Mouse (Mus musculus) 3T3-L1 (cell line): ENCODE measurements around the gene Nol4l.
"Not testable (repeated sequence)": the region's sequence is repeated elsewhere in the genome, so short reads cannot be mapped to it uniquely, and the experiment has no call there.

Source experiments
- DNase-seq: peaks from one replicate; pipeline ENCODE4 v3.0.0-alpha.2; 2015; ENCODE audit warnings: low read depth, low spot score

Nol4l gene

DNA sequence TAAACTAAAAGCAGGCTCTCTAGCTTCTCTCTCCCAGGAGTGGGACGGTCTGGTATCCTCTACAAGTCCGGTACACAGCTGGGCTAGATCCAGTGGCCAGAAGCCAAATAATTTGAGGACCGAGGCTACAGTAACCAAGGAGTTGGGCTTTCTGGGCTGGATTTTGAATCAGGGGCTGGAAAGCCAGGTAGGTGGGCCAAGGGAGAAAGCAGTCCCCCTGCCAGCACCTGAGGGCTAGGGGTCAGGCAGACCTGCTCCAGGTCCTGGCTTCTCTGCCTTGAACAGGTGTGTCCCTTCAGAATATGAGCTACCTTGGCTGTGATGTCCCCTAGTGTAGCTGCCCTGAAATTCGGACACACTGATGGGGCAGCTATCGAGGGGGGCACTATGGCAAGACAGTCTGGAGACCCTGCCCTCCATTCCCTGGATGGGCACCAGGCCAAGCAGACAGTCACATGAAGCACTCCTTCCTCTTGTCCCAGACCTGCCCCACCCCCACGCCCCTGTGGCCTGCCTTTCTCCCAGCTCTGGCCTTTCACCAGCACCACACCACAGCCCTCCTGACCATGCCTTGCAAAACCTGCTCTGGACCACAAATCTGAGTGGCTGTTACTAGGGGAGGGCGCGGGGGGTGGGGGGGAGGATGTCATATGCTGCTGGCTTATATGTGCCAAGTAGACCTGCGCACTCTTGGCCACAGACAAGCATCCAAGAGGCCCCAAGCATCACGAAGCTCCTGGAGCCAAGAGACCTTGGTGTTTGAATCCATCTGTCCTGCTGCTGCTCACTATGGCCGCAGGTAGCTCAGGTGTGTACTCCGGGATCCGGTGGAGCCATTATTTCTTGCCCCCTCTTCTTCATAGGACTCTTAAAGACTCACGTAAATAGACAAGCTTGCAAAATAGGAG, 17.1 kb downstream of the Nol4l start:
- DNase-seq, result no peak

DNA sequence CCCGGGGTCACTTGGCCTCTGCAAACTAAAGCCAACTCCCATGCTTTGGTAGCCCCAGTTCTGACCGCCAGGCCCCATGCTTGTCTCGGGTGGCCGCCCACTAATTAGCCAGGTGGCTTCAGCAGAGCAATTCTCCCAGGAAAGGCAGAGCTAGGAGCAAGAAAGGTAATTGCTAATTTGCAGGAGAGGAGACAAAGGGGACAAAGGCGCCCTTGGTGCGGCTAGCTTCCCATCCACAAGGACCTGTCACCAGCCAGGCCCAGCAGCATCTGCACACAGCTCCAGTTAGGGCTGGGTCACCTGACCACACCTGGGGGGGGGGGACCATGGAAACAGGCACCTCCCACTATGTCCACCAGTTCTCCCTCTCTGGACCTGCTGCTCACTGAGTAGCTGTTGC, 18.2 kb downstream of the Nol4l start:
- no peak for DNase-seq

DNA sequence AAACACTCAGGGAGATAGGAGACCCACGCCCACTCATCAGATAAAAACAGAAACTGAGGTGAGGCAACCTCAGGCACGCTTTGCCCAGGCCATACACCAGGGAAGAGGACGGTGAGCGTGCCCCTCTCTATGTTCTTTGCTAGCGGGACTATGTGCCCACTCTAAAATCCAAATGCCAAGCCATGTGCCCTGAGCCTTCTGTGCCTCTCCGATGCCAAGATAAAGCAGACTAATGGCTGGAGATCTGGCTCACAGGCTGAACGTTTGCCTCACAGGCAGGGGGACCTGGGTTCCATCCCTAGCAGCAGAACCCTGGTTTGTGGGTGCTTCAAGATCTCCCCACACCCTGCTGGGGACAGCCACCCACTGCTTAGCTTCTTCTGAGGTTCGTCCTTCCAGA, 19.6 kb downstream of the Nol4l start:
- no peak for DNase-seq

DNA sequence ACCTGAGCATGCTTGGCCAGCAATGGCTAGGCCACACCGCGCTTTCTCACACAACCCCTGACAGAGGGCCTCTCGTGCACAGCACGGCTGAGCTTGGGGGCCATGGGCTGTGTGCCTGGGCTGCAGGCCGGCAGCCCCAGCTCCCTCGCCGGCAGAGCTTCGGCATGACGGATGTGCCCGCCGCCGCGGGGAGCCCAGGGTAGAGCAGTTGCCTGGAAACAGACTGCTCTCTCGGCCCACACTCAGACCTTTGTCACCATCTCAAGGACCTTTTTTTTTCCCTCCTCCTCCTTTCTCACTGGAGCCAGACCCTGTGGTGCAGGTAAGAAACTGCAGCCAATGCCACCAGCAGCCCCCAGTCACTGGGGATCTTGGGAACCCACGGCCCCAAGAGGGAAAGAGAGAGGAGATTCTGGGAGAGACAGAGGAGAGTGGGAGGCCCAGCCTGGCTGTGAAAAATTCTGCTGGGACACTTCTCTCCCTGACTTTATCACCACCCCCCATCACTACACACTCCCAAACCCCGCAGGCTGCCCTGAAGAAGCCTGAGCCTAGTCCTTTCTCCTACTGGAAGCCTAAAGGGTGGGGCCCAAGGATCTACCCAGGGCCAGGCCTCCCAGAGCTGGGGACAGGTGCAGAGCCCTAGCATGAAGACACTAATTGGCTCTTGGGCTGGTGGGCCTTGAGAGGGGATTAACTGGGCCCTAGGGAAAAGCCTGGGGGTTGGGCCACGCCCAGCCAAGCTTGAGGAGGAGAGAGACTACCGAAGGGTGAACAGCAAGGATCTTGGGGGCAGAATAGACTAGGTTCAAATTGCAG, 20.4 kb downstream of the Nol4l start:
- no peak for DNase-seq

DNA sequence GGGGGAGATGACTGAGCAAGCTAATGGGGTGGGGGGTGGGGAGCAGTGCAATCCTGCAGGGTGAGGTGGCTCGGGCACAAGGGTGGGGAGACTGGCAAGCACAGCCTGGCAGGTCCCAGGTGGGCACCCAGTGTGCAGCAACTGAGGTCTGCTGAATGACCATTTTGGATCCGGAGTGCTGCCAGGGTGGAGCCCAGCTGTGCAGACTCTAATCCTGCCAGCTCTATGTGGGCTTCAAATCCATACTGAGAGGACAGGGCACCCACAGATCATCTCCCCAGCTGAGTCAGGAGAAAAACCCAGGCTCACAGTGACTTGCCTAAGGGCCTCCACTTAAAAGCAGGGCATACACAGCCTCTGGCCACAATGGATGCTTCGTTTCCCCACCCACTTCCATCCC, 21.4 kb downstream of the Nol4l start:
- no peak for DNase-seq

DNA sequence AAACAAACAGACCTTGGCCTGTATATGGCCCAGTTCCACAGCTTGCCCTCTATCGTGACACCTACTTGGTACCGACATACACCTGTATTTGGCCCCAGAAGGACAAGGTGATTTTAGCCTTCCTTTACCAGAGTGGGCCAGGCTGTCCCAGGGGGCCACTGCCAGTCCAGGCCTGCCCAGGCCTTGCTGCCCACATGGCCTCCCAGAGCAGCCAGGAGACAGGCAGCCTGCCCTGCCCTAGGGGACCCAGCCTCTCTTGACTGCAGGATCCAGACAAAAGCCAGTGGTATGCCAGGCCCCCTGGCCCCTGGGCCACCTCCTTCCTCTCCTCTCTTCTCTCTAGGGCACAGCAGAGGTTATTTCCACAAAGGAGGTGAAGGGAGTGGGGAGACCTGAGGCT, 21.8 kb downstream of the Nol4l start:
- no peak for DNase-seq

DNA sequence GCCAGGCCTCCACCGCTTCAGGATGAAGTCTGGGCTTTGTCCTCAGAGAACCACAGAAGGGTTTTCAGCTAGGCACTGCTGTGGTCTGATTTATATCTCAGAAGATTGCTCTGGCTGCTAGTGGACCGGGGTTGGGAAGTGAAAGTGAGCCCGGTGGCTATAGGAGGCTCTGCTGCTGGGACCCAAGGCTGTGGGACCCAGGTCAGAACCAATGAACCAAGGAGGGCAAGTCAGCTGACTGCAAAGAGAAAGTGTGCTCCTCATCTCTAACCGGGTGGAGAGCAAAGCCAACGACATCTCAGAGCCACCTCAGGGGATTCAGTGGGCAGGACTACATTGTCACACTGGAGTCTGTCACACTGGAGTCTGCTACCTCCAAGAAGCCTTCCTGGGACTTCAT, 23.4 kb downstream of the Nol4l start:
- DNase-seq, result no peak

DNA sequence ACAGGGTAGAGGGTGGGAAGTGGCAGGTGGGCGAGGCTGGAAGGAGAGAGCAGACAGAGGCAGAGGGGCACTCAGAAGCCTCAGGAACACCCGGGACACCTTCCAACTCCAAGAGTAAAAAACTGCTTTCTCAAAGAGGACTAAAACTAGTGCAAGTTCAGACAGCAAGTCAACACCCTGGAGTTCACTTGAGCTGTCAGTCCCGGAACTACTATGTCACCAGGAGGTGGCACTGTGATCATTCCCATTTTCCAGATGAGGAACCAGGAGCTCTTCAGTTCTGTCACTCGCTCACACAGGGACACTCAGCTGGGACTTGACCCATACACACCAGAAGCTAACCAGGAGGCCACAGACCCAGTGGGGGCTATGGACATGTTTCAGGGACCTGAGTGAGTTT, 30.6 kb downstream of the Nol4l start:
- peak; percentile 80 for DNase-seq

DNA sequence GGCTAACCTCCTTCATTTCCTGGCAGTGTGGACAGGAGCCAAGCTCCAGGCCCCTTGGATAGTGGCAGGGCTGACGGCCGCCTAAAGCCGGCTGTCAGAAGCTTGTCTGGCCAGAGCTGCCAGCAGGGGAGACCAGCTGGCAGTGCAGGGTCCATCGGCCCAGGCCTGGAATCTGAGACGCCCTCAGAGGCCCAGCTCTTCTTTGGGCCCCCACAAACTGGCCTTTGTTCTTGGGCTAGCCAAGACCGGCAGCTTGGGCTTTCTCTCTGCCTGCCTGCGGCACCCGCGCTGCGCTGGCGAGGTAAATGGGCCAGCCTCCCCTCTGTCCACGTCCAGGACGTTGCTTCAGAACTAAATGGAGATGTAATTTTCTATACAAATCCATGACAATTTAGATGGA, 32.9 kb downstream of the Nol4l start:
- no peak for DNase-seq

DNA sequence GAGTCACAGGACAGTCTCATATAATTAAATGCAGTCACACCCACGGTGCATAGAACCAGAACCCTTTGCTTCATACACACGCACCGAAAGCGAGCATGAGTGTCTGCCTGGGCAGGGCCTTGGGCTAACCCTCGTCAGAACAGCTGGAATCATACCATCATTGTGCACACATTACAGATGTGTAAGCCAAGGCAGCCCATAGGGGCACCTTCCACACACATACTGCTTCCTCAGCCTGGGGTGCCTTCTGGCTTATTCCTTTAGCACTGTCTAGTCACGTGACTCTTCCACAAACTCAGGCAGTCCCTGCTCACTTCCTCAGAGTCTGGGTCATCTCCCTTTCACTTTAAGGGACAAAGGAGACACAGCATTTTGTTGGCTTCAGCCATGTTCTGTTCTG, 33.5 kb downstream of the Nol4l start:
- DNase-seq, result no peak

DNA sequence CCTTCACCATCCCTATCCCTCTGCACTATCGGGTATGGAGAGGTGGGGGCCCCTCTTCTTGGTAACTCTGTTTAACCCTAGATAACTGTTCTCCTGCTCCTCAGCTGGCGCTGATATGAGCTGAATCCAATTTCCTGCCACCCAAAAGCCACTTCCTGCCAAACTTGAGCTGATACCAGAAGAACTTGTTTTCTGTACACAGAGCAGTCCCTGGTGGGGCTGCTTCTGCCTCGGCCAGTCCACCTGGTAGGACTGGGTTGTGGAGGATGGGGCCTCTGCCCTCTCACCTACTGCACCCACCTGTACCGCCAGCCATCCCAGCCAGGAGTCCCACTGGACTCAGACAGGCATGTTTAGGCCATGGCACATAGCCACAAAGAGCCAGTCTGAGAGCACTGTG, 34.0 kb downstream of the Nol4l start:
- no peak for DNase-seq

DNA sequence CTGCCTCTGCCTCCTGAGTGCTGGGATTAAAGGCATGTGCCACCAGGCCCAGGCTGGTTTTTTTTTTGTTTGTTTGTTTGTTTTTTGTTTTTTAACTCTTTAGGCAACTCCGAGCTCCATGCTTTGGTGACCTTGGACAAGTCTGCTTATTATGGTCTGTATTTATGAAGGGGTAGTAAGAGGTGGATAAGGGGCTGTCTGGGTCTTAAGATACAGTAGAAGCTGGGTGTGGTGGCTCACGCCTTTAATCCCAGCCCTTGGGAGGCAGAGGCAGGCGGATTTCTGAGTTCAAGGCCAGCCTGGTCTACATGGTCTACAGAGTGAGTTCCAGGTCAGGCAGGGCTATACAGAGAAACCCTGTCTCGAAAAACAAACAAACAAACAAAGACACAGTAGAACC, 34.4 kb downstream of the Nol4l start:
- DNase-seq, result not testable (repeated sequence)

DNA sequence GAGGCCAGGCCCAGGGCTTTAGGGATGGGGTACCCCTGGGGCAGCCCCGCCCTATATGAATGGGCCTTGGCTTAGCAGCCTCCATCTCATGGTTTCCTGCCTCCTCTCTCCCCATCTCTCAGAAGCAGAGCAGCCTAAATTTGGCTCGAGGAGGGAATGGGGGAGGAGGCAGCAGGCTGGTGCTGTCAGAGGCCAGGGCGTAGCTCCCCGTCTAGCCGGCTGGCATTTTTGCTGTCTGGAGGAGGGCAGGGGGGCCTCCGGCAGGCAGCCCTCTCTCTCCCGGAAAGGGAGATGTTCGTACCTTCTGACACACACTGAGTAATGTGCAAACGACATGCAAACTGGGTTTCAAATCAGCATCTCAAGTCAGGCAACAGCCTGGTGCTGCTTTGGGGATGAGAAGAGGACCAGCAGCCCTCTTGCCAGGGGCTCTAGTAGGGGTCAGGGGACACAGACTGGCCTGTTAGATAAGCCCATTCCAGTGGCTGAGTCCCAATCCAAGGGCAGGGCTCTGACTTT, 35.4 kb downstream of the Nol4l start:
- DNase-seq, result no peak

DNA sequence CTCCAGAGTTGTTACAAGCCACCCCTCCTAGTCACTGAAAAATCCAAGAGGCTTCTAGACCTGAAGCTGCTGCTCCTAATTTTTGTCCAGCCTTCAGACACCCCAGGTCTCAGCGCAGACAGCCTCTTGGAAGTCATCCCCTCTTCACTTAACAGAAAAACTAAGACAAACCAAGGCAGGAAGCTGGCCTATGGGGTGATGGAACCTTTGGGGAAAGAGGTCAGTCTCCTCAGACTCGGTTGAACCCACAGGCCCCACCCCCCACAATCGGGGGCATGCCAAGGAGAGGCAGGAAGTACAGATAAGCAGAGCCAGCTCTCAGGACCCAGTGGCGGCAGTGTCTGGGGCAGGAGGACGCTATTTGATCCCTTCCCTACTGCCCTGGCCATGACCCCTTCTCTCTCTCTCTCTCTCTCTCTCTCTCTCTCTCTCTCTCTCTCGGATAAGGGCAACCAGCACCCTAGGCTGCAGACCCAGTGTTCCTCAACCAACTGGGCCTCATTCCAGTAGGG, 35.9 kb downstream of the Nol4l start:
- DNase-seq, result no peak

DNA sequence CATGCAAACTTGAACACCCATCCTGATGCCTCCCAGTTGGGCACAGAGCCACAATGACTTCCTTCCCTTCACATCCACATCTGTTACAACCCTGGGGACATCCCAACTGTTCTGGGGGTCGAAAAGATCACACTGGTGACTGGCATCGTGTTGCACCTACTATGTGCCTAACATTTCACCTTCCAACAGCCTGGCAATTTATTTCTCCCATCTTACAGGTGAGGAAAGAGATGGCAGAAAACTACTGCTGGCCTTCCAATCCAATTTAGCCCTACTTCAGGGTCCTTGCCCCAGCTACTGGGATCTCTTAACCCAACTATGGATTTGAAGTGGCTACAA, 36.4 kb downstream of the Nol4l start:
- DNase-seq, result peak; percentile 17

DNA sequence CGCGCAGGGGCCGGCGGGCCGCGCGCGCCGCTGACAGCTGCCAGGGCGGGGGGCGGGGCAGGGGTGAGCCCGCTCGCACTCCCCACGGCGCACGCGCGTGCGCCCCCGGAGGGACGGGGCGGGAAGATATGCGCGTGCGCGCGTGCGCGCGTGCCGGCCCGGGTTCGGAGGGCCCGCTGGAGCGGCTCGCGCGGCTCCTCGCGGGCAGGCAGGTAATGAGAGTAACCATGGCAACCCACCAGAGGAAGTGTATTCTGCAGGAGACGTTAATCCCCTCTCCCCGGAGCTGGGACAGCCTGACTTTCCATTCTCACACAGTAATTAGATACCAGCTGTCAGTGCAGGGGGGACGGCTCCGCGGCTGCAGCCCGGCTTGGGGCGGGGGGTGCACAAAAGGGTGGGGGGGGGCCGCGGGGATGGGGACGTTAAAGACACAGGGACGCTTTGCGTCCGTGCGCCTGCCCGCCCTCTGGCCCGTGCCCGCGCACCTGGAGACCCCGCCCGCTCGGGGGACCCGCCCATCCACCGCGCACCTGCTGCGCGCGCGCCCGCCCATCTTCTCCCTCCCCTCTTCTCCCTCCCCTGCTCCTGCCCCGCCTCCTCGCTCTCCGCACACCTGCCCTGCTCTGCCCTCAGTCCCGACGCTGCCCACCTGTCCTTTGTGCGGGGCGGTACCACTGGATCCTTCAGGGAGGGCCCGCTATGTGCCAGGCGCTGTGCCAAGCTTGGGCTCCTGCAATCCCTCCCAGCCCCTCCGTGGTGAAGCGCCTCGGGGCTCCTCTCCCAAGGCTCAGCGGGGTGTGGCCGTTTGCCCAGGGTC, 37.0 kb downstream of the Nol4l start, which contains the start of gene 4930404H24Rik:
Gene 4930404H24Rik, plus strand, starts transcription at position 218 of the 820 bp plus-strand sequence.
- no peak for DNase-seq

DNA sequence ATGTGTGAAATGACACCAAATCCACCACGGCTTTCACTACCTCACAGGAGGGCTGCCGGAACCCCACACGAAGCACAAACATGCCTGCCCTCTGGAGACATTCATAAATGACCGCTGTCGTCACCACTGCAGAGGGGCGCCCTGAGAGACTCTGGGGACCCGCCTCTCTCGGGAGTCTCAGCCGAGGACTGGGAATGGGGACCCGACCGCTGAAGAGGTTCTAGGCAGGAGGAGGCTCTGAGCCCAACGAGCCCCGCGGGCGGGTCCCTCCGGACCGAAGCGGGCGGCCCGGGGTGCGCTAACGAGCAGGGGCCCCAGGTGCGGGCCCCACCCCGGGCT, 37.6 kb downstream of the Nol4l start:
- DNase-seq, result no peak

DNA sequence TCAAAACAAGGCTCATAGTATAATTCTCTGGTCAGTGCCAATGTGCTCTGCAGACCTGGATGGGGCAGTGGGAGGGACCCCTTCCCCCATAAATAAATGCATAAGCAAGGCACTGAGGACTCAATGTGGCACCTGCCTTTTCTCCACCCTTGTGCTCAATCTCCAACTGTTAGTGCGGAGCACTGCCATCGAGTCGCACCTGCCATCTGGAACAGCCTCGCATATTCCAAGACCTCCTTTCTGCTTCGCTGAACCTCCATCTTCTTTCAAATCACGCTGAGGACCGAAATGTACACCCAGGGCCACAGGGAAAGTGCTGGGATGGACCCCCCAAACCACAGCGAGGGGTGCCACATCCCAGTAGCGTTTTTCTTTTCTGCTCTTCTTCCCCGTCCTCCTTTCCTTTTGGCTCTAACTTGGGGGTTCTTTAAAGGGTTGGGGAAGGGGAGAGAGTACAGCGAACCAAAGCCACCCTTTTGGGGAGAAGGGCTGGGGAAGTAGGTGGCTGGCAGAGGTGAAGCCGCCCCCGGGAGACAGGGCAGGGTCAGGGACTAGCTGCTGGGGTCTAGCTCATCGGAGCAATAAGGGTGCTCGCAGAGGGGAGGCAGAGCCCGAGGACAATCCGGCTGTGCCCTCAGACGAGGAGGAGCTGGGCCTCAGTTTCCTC, 38.1 kb downstream of the Nol4l start:
- DNase-seq, result no peak

DNA sequence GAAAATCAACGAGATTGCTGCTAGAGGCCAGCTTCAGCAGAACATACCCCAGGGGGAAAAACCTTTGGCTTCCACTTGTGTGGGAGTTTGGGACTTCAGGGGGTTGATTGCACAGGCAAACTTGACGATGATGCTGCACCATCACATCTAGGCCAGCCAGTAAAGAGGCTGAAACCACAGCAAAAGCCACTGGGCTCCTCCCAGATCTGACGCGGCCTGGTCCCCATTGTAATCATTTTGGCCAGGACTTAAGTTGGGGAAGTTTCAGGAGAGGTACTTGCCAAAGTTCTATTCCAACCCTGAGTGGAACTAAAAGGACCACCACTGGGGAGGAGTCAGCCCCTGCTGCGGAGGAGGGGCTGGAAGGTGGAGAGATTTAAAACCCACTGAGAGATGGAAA, 38.8 kb downstream of the Nol4l start:
- no peak for DNase-seq

DNA sequence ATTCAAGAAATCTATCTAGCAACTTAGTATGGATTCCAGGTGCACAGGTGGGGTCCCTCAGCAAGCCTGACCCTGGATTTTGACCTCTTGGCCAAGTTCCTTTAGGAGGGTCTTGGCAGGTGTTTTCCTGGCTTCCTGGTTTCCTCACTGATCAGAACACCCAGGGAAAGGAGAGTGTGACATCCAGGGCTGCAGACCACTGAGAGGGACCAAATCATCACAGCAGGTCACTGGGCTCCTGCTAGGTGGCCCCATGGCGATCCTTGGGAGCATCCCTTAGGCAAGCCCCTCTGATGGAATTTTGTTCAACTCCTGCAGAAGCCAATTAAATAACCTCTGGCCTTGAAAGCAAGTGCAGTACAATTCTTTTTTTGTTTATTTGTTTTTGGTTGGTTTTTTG, 39.7 kb downstream of the Nol4l start:
- no peak for DNase-seq

DNA sequence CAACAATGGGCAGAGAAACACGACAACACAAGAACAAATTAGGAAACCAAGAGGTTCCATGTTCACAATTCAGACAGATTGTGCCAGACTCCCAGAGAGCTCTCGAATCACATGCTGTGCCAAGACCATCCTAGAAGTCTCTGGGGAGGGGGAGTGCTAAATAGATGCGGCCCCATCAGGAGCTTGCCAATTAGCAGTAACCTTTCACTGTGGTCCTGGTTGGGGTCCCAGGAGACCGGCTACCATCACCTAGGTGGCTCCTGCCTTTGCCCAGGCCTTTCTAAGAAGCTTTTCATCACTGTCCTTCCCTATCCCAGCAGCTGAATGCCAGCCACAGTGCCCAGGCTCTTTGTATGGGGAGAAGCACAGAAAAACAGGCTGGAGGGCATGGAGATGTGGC, 45.7 kb downstream of the Nol4l start:
- no peak for DNase-seq
